Mouse (Mus musculus): ENCODE results near the gene Shisa9. TPM values are rescaled to one million over a fixed set of nuclear protein-coding genes. Genes with fewer than 3 reads are reported as not detected.

Gene Shisa9
- polyA plus RNA-seq (2014; fragmentation: Illumina TruSeq; extraction: RNeasy Lipid Tissue Mini Kit (QIAGEN cat#74804); ENCODE audit: low replicate concordance): 0.48 TPM

GRCm38 (mm10) chr16:11983616-11984270 is at the start of gene Shisa9:
Gene Shisa9, plus strand, starts transcription at chr16:11984113.

Other genes with a start within 250 kb of the Shisa9 start
- 108 TPM for gene Cpped1, start 74.7 kb upstream of the Shisa9 start, polyA plus RNA-seq (2014; fragmentation: Illumina TruSeq; extraction: RNeasy Lipid Tissue Mini Kit (QIAGEN cat#74804); ENCODE audit: low replicate concordance)